In the genomic region with DNA sequence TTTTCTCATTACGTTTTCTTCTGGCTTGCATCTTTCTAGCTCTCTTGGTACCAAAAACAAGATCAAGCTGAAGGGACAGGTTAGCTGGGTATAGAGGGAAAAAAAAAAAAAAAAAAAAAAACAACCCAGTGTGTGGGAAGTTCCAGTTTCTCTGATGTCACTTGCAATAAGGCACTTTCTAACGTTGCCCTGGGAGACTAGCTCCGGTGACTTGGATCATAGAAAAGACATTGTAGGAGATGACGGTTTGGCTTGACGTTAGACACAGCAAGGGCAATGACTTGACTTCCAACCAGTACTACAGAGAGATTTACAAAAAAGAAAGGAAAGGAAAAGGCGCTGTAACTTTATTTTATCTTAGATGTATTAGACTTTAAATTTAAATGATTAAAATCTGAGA, we compare ENCODE assay signal across 16 mouse cellular contexts.
"Had no signal": no experiment of that assay in that cellular context is flagged by ENCODE, and none has a peak within 500 bp of the region (broad histone marks: within the 10 kb centered on the region; RNA-seq: fewer than 3 reads in every experiment).

No protein-coding gene starts in this region.

- DNase-seq: cerebellum, adult 8-10 months; cerebellum, adult 9-10 months; cerebellum, adult 9-11 months; cerebellum, postnatal 10 days; cerebellum, postnatal 14 days; cerebellum, postnatal 25 days; embryo, embryonic 11 days; forebrain, postnatal 0 days; gastrocnemius, adult 2 months; gastrocnemius, postnatal 10 days; gastrocnemius, postnatal 14 days; gastrocnemius, postnatal 25 days; gastrocnemius, postnatal 36 days; heart, adult 11 months; heart, adult 18-20 months; heart, adult 2 months had no signal
